20 mouse cellular contexts compared by ENCODE assay signal in genomic region chr5:31931127-31931625, GRCm38 (mm10).
DNase-seq lines count a peak whose midpoint lies in the region; ATAC-seq lines count a peak whose summit lies in the region.
"Had no signal": no experiment of that assay in that cellular context is flagged by ENCODE, and none has a peak within 500 bp of the region (broad histone marks: within the 10 kb centered on the region; RNA-seq: fewer than 3 reads in every experiment).

No protein-coding gene starts in this region.

- no peak overlapping the region for H3K4me3 ChIP-seq in heart, embryonic 13.5 days
- H3K4me3 ChIP-seq in lung, embryonic 15.5 days = no peak overlapping the region
- H3K4me3 ChIP-seq in embryonic facial prominence, embryonic 15.5 days (replicated peaks) = no peak overlapping the region
- no peak overlapping the region for H3K4me3 ChIP-seq in intestine, embryonic 16.5 days (ENCODE audit: low read length)
- H3K4me3 ChIP-seq: erythroblast, embryonic 14.5 days; forebrain, embryonic 13.5 days; heart, adult 2 months; neural tube, embryonic 13.5 days had no signal

- ATAC-seq in heart, embryonic 13.5 days (ENCODE audit: extremely low read depth, insufficient number of reproducible peaks, low FRiP score, low TSS enrichment) = no peak
- ATAC-seq in lung, embryonic 15.5 days (ENCODE audit: borderline replicate concordance, extremely low read depth, low FRiP score, low TSS enrichment) = no peak
- no peak for ATAC-seq in embryonic facial prominence, embryonic 15.5 days (ENCODE audit: insufficient number of reproducible peaks, low FRiP score, low TSS enrichment, low read depth)
- no peak for ATAC-seq in intestine, embryonic 16.5 days
- ATAC-seq: forebrain, embryonic 13.5 days; liver, postnatal 0 days had no signal

- H3K27ac ChIP-seq in heart, embryonic 13.5 days (replicated peaks) = 0 out of 2 replicates have a peak overlapping the region, but pooled peaks have one; percentile 1
- H3K27ac ChIP-seq in lung, embryonic 15.5 days = peak overlapping the region; percentile 32
- H3K27ac ChIP-seq in embryonic facial prominence, embryonic 15.5 days (replicated peaks) = peak overlapping the region; percentile 60
- no peak overlapping the region for H3K27ac ChIP-seq in intestine, embryonic 16.5 days (ENCODE audit: low read length)
- H3K27ac ChIP-seq: forebrain, embryonic 13.5 days; heart, adult 2 months; hindbrain, embryonic 14.5 days; neural tube, embryonic 13.5 days had no signal

- no peaks in the 10 kb centered on the region for H3K9me3 ChIP-seq in heart, embryonic 13.5 days
- H3K9me3 ChIP-seq in lung, embryonic 15.5 days = peaks cover 3% of the 10 kb centered on the region; the same call in 1 of the 2 replicates
- H3K9me3 ChIP-seq in embryonic facial prominence, embryonic 15.5 days (replicated peaks) = no peaks in the 10 kb centered on the region
- H3K9me3 ChIP-seq in intestine, embryonic 16.5 days (ENCODE audit: control insufficient read depth, low read length) = 0 out of 2 replicates have a peak, but pooled peaks cover 2% of the 10 kb centered on the region
- H3K9me3 ChIP-seq: forebrain, embryonic 13.5 days had no signal

- H3K4me1 ChIP-seq in heart, embryonic 13.5 days = peaks cover 51% of the 10 kb centered on the region
- peaks cover 19% of the 10 kb centered on the region for H3K4me1 ChIP-seq in lung, embryonic 15.5 days
- peaks cover 25% of the 10 kb centered on the region for H3K4me1 ChIP-seq in embryonic facial prominence, embryonic 15.5 days
- 0 out of 2 replicates have a peak, but pooled peaks cover 2% of the 10 kb centered on the region for H3K4me1 ChIP-seq in intestine, embryonic 16.5 days (ENCODE audit: control insufficient read depth, insufficient read depth, low read length)
- H3K4me1 ChIP-seq: neural tube, embryonic 13.5 days had no signal

- DNase-seq in heart, postnatal 14 days = no peak
- no peak for DNase-seq in lung, postnatal 25 days (ENCODE audit: low spot score)
- no peak for DNase-seq in ovary, postnatal 36 days (ENCODE audit: low spot score)
- DNase-seq: adrenal gland, adult 8-10 months; B cell, adult 2 months; cerebellum, adult 9-10 months; gastrocnemius, postnatal 10 days; heart, adult 2 months; heart, postnatal 36 days; liver, postnatal 0 days; midbrain, embryonic 14.5 days; thymus, postnatal 36 days had no signal

- H3K4me2 ChIP-seq in heart, embryonic 13.5 days = no peak overlapping the region
- H3K4me2 ChIP-seq in lung, embryonic 15.5 days = no peak overlapping the region
- no peak overlapping the region for H3K4me2 ChIP-seq in embryonic facial prominence, embryonic 15.5 days (replicated peaks)
- H3K4me2 ChIP-seq in intestine, embryonic 16.5 days (ENCODE audit: low read depth, low read length) = no peak overlapping the region
- H3K4me2 ChIP-seq: forebrain, embryonic 13.5 days; hindbrain, embryonic 14.5 days; neural tube, embryonic 13.5 days had no signal

- no peak overlapping the region for H3K9ac ChIP-seq in heart, embryonic 13.5 days
- no peak overlapping the region for H3K9ac ChIP-seq in lung, embryonic 15.5 days
- H3K9ac ChIP-seq in embryonic facial prominence, embryonic 15.5 days = no peak overlapping the region
- no peak overlapping the region for H3K9ac ChIP-seq in intestine, embryonic 16.5 days (ENCODE audit: low read depth, low read length)
- H3K9ac ChIP-seq: forebrain, embryonic 13.5 days; hindbrain, embryonic 14.5 days; liver, postnatal 0 days; neural tube, embryonic 13.5 days had no signal

- WGBS in heart, embryonic 13.5 days = 56% methylated on average over 8 of the region's 8 CpGs
- WGBS in lung, embryonic 15.5 days = 58% methylated on average over 8 of the region's 8 CpGs
- WGBS in embryonic facial prominence, embryonic 15.5 days = 25% methylated on average over 8 of the region's 8 CpGs
- WGBS in intestine, embryonic 16.5 days = 70% methylated on average over 8 of the region's 8 CpGs

- H3K27me3 ChIP-seq in heart, embryonic 13.5 days (replicated peaks) = no peaks in the 10 kb centered on the region
- H3K27me3 ChIP-seq in lung, embryonic 15.5 days = no peaks in the 10 kb centered on the region
- H3K27me3 ChIP-seq in embryonic facial prominence, embryonic 15.5 days = no peaks in the 10 kb centered on the region
- H3K27me3 ChIP-seq in intestine, embryonic 16.5 days (replicated peaks; ENCODE audit: control insufficient read depth, insufficient read depth, low read length) = no peaks in the 10 kb centered on the region
- H3K27me3 ChIP-seq: forebrain, embryonic 13.5 days; neural tube, embryonic 13.5 days had no signal

- intact Hi-C loops in heart, postnatal 14 days (cut with DNase I) = no loop called here

- H3K36me3 ChIP-seq in heart, embryonic 13.5 days = no peaks in the 10 kb centered on the region
- no peaks in the 10 kb centered on the region for H3K36me3 ChIP-seq in lung, embryonic 15.5 days
- H3K36me3 ChIP-seq in embryonic facial prominence, embryonic 15.5 days = no peaks in the 10 kb centered on the region
- H3K36me3 ChIP-seq in intestine, embryonic 16.5 days (ENCODE audit: control insufficient read depth, insufficient read depth, low read length) = no peaks in the 10 kb centered on the region
- H3K36me3 ChIP-seq: neural tube, embryonic 13.5 days had no signal
